Mouse (Mus musculus): ENCODE measurements around the gene Trim58. TPM values are rescaled to one million over a fixed set of nuclear protein-coding genes. Genes with fewer than 3 reads are reported as not detected.

Trim58 gene
- total RNA-seq, 2 experiments from 2014 or later: 0.15 TPM; not detected in 1

DNA sequence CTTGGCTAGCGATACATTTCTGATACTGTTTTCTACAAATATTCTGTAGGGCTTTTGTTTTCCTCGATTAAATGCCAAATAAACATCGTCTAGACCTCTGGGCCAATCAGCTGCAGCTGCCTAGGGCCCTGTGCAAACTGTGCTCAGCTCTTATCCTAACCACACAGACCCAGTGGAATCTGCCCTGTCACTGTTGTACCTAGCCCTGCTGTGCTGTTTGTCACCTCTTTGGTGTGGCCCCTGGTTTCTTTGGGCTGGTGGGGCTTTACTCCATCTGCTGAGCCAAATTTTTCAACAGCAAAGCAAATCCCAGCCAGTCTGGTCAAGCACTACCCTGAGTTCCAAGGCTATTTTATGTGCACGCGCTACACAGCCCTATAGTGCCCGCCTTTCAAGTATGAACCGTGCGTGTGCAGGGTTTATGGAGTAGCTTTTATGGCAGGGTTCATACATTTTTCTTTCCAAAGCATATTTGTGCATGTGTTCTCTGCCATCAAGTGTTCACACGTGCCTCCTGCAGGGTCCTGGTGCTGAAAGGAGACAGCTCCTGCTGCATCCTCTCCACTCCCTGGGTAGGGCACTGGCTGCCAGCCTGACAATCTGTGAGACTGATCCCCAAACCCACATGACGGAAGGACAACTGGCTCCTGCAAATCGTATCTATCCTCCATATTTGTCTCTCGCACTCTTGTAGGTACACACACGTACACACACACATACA, 1.5 kb downstream of the Trim58 start:
- no peak for DNase-seq (ENCODE audit: extremely low spot score in 1 of 2, low spot score in 1 of 2)

DNA sequence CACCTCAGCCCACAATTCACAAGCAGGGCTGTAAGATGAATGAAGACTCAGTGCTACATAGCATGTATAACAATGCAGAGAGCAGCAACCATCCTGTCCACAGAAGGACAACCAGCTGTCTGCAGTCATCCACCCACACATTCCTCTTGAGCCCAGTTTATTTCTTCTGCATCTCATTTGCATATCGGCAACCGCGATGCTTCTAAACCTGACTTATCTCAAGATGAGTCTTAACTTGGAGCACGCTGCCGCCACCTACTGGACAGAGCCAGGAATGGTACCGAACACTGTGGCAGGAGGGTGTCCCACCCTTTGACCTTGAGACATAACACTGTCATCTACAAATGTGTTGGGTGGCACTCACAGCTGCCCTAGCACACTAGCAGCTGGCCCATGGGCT, 3.1 kb downstream of the Trim58 start:
- DNase-seq (ENCODE audit: extremely low spot score in 1 of 2, low spot score in 1 of 2): peak in 1 of 2 experiments; percentile 54

- DNase-seq (ENCODE audit: extremely low spot score in 1 of 2, low spot score in 1 of 2): no peak
Measured at GRCm38 (mm10) chr11:58655151-58655550, 14.9 kb downstream of the Trim58 start.

- DNase-seq (ENCODE audit: extremely low spot score in 1 of 2, low spot score in 1 of 2): no peak
Measured at GRCm38 (mm10) chr11:58658596-58658995, 18.3 kb downstream of the Trim58 start, which contains the start of gene Olfr322. Gene Olfr322 (plus strand): TSS chr11:58658782.

DNA sequence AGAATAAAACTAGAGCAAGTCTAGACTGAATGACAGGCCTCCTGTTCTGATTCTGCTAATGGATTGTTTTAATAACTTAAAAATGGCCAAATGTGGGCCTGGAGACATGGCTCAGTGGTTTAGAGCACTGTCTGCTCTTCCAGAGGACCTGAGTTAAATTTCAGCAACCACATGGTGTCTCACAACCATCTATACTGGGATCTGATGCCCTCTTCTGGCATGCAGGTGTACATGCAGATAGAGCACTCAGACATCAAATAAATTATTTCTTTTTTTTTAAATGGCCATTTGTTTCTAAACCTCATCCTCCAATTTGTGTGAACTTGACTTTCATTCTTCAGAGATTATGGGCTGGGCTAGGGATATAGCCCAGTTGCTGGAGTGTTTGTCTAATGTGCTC, 29.0 kb downstream of the Trim58 start:
- DNase-seq (ENCODE audit: extremely low spot score in 1 of 2, low spot score in 1 of 2): no peak

- DNase-seq (ENCODE audit: extremely low spot score in 1 of 2, low spot score in 1 of 2): no peak
Measured at GRCm38 (mm10) chr11:58671825-58672224, 31.6 kb downstream of the Trim58 start.

- DNase-seq (ENCODE audit: extremely low spot score in 1 of 2, low spot score in 1 of 2): no peak
Measured at GRCm38 (mm10) chr11:58680799-58681198, 40.5 kb downstream of the Trim58 start, which contains the start of gene Olfr320. Gene Olfr320 (plus strand): TSS chr11:58681099.

- no peak for DNase-seq (ENCODE audit: extremely low spot score in 1 of 2, low spot score in 1 of 2)
Measured at GRCm38 (mm10) chr11:58698862-58699261, 58.6 kb downstream of the Trim58 start, which contains the start of gene Olfr319. Gene Olfr319 (plus strand): TSS chr11:58699162.

Other genes starting within 250 kb of the Trim58 start
- not detected for gene 1810065E05Rik, start 219.4 kb upstream of the Trim58 start, total RNA-seq (2021)
- not detected for gene Gm12253, start 207.9 kb upstream of the Trim58 start, total RNA-seq (2021)
- gene Lypd9, start 187.5 kb upstream of the Trim58 start, total RNA-seq (2021): not detected
- not detected for gene Olfr30, start 178.2 kb upstream of the Trim58 start, total RNA-seq (2021)
- gene Olfr332, start 147.9 kb upstream of the Trim58 start, total RNA-seq (2021): not detected
- gene Olfr331, start 137.9 kb upstream of the Trim58 start, total RNA-seq (2021): not detected
- gene Olfr330, start 105.6 kb upstream of the Trim58 start, total RNA-seq (2021): not detected
- not detected for gene Olfr329-ps, start 94.0 kb upstream of the Trim58 start, total RNA-seq (2021)
- under 1 TPM in 1 of 2 experiments, not detected in 1; 0.12 TPM for gene Olfr328, start 84.8 kb upstream of the Trim58 start, total RNA-seq (2021)
- not detected for gene Olfr224, start 69.9 kb upstream of the Trim58 start, total RNA-seq (2021)
- not detected for gene Olfr325, start 62.7 kb upstream of the Trim58 start, total RNA-seq (2021)
- gene Olfr324, start 45.4 kb upstream of the Trim58 start, total RNA-seq (2021): not detected
- not detected for gene 2210407C18Rik, start 24.4 kb upstream of the Trim58 start, total RNA-seq (2021)
- not detected for gene Olfr323, start 10.0 kb upstream of the Trim58 start, total RNA-seq (2021)
- gene Olfr322, start 18.3 kb downstream of the Trim58 start, total RNA-seq (2021): not detected
- not detected for gene Olfr320, start 40.6 kb downstream of the Trim58 start, total RNA-seq (2021)
- gene Olfr319, start 58.7 kb downstream of the Trim58 start, total RNA-seq (2021): not detected
- under 1 TPM in 1 of 2 experiments, not detected in 1; 0.09 TPM for gene Olfr318, start 83.5 kb downstream of the Trim58 start, total RNA-seq (2021)
- gene Olfr317, start 98.7 kb downstream of the Trim58 start, total RNA-seq (2021): under 1 TPM; 0.10 to 0.33 TPM
- gene Olfr316, start 112.3 kb downstream of the Trim58 start, total RNA-seq (2021): under 1 TPM; 0.31 to 0.34 TPM
- gene Olfr315, start 132.7 kb downstream of the Trim58 start, total RNA-seq (2021): not detected
- gene Olfr314, start 142.5 kb downstream of the Trim58 start, total RNA-seq (2021): not detected
- 1 to 10 TPM; 5.9 to 7.2 TPM for gene Fam183b, start 161.5 kb downstream of the Trim58 start, total RNA-seq (2021)
- gene Olfr313, start 174.5 kb downstream of the Trim58 start, total RNA-seq (2021): not detected
- not detected for gene Olfr312, start 188.8 kb downstream of the Trim58 start, total RNA-seq (2021)
- gene Olfr311, start 198.8 kb downstream of the Trim58 start, total RNA-seq (2021): not detected
- gene Gm12258, start 206.7 kb downstream of the Trim58 start, total RNA-seq (2021): 10 to 100 TPM; 17.9 to 20.3 TPM
- gene 2810021J22Rik, start 226.8 kb downstream of the Trim58 start, total RNA-seq (2021): 10 to 100 TPM in 1 of 2 experiments, 1 to 10 TPM in 1; 7.1 to 10.2 TPM

Data from layer of hippocampus, postnatal 25 days (tissue).